Mouse (Mus musculus): ENCODE results near the gene Mapk8ip1.

Gene Mapk8ip1

DNA sequence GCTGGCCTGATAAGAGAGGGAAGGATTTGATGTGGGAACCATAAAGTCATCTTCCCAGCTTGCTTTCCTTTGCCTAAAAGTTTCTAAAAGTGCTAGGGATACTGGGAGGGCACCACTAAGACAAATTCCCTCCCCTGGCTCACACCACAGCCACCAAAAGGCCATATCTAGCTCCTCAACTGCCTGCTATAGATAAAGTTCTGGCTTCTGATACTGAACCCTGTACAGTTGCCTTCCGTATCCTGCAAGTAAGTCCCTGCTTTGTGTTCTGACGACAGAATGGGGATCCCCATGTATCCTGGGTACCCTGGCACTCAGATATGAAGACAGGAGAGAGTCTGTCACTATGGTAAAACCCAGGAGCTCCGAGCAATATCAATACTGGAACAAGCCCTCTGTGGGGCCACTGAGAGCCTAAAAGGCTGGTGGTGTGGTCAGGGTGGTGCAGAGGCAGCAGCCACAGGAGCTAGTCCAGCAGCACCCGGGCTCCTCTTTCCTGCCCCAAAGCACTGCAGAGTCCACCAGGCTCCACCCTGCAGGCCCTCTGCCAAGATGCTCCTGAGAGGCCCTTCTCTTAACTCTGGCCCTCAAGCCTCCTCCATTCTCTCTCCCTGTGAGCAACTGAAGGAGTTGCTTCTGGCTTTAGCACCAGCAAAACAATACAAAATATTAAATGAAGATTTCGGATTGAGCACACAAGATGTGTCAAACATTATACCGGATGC lies 10.7 kb downstream of the Mapk8ip1 start:
- no peak for DNase-seq

DNA sequence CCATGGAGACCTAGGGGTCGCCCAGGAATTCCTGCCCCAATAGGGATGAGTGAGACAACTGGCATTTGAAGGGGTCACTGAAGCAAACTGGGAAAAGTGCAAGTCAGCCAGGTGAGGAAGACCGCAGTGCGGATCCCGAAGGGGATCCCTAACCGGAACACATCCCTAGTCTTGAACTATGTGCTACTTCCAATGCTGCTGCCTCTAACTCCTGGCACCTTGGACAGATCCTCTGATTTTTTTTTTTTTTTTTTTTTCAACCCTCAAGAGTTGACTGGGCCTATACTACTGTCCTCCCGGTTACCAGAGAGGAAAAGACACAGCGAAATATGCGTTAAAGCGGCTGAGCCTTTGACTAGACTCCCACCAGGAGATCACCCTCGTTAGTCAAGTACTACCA lies 11.4 kb downstream of the Mapk8ip1 start:
- no peak for DNase-seq

DNA sequence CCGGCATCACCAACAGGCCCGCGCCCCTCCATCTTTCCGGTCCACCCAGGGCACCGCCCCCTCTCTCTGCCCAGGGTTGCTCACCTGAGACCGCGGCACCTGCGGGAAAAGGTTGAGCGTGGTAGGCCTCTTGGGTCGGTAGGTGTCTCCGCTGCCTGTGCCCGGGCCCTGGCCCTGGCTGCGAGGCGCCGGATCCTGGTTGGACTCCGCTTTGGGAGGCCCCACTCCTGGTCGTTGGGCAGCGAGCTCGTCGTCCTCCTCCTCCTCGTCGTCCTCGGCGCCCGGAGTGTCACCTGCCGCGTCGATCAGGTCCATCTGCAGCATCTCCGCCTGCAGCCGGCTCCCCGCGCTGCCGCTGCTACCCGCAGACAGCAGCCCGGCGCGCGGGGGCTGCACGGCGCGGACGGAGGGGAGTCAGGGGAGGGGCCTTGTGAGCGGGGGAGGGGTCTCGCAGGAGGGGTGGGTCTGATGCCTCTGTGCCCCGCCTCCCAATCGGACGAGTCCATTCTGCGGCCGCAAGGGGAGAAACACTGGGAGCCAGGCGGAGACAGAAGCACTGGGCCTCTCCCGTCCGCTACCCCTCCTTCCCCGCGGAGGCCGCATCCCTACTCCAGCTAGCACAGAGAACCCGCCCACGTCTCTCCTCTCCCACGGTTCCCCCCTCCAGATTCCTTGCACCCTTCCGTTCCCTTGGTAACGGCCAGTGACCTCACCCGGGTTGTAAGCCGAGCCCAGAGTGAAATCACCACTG lies 12.0 kb downstream of the Mapk8ip1 start:
- DNase-seq: peak; percentile 85

DNA sequence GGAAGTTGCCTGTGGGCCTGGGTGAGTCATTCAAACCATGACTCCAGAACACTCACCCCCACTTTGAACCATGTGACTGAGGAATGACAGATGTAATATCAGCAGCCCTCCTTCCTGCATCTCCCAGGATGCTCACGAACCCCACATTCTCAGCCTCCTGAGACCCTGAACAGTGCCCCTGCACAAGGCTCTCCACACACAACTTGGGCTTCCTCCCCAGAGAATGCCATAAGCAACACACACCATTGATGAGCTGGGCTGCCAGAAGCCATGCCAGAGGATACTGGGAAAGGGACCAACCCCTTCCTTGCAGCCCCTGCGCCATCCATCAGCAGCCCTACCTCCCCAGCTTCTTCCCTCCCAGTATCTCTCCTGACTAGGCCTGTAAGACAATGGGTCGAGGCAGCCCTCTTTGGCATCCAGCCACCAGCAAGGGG lies 13.0 kb downstream of the Mapk8ip1 start:
- DNase-seq: peak; percentile 36

DNA sequence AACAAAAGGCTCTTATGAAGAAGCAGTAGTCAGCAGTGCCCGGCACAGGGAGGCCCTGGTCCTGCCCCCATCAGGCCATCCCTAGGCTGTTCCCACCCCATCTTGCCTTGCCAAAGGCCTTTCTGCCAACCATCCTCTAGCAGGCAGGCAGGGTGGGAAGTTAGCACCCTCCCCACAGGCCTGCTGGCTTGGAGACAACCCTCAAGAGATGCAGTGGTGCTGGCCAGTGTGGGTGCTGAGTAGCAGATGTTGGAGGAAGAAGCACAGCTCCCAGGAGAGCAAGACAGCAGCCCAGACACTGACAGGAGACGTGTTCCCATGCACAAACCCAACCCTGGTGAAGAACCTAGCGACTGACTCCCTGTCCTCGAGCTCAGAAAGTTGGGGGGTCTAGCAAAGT lies 13.4 kb downstream of the Mapk8ip1 start:
- no peak for DNase-seq

DNA sequence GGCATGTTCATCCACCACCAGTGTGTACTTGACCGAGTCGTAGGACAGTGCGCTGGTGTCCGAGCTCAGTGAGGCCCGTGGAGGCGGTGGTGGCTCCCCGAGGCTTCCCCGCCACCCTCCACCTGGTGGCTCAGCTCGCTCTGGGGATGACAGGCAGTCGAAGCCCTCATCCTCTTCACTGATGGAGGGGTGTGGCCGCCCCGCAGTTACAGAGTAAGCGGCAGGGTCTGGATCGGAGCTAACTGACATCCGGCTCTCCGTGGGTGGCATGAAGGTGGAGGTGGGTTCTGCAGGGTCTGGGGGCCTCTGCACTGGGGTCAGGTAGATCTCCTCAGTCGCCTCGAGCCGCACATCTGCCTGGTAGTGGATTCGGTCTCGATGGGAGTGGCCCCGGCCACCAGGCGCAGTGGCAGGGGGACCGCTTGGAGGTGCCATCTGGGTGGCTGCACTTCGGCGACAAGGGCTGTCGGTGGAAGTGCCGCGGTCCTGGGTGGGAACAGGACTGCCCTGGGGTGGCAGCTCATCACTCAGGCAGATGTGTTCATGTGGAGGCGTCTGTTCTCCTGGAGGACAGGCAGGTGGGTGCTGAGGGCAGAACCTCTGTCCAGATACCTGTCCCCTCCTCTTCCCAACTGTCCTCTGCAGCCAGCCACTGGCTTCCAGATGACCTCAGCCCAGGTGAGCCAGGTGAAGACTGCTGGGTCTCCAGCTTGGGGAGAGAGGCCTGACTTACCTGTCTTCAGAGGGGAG lies 14.1 kb downstream of the Mapk8ip1 start:
- DNase-seq: no peak

DNA sequence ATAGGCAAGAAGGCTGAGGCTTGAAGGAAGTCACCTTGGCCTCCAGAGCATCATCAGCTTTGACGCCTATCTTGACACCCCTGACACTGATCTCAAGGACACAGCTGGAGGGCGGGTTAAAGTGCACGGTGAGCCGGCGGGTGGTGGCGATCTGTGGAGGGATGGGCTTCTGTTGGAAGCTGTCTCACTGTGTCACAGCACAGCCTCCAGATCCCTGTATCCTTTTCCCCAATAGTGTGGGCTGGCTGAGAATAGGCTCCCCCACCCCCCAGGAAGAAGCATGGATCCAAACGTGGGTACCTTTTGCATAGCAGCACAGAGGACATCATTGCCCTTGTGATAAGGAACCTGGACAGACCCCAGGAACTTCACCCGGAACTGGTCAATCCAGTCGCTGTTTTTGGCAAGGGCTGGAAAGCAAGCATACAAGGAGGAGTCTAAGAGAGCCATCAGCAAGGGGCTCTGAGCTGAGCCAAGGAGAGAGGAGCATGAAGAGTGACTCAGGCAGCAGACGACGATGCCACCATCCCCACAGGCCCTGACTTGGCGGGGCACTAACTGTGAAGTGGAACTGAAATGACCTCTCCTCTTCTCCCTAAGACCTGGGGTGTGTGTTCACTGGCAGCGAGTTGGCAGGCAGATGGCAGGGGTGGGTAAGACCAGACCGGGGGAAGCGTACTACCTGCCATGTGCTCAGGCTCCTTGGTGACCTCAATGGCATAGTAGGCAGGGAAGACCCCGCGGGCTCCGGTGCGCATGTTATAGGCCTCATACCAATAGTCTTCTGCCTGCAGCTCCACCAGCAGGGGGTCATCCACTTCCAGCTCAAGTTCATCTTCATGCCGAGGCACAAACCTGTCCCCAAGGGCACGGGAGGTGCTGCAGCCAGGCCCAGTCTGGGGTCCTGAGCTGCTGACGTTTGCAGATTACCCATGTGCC lies 15.7 kb downstream of the Mapk8ip1 start:
- DNase-seq: no peak

DNA sequence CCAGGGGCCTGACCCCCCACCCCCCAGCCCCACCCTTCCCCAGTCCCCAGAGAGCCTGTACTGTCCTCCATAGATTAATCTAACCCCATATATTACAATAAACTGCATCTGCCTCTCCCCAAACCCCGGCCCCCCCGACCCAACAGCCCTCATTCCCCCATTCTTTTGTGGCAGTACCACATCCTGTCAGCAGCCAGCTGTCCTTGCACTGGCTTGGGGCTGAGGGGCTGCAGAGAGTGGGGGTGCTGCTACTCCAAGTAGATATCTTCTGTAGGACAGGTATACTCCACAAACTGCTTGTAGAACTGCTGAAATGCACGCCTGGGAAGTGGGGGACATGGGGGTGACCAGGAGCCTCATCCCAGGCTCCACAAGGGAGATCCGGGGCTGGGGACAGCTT lies 17.0 kb downstream of the Mapk8ip1 start:
- no peak for DNase-seq

DNA sequence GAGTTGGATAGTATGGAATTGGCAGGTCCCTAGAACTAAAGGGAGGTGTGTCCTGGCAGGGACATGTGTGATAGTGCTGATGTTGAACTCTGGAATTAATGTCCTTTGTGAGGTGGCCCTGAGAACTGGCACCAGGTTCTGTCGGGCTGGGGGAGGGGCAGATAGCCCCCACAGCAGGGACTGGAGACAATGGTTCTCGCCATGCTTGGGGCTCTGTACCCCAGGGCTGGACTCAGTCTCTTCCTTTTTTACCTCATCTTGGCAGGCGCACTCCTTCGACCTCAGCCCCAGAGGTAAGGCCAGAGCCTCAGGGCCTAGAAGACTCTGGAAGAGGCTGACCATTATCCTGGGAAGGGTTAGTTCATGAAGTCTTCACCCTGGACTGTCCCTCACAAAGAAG lies 18.3 kb downstream of the Mapk8ip1 start:
- no peak for DNase-seq

DNA sequence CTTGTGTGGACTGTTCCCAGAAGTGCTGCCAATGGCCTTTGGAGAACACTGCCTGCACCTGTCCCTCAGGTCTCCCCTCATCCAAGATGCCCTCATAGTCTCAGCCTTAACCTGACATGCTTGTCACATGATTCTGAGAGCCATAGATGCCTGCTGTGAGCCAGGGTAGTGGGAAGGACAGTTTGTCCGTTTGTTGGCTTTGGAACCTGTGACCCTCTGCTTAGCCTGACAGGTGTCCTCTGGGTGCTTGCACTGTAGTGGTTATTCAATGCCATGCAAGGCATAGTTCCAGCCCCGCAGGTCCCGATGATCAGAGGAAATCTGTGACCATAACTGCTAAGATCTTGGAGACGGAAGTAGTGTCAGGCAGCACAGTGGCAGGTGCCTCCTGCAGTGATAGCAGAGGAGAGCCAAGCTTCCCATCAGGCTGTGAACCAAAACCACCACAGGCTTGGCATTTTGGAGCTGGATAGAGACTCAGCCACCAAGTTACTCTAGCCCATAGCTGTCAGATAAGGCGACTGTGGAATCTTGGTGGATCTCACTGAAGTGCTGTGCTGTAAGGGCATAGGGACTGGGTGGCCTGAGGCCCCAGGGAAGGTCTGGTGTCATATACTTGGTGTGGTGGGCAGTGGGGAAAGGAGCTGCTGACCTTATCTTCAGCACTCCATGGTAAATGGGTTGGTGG lies 19.0 kb downstream of the Mapk8ip1 start, which contains the start of gene 1700029I15Rik:
1700029I15Rik (plus strand) TSS at position 638 of the 688 bp plus-strand sequence.
- DNase-seq: no peak

DNA sequence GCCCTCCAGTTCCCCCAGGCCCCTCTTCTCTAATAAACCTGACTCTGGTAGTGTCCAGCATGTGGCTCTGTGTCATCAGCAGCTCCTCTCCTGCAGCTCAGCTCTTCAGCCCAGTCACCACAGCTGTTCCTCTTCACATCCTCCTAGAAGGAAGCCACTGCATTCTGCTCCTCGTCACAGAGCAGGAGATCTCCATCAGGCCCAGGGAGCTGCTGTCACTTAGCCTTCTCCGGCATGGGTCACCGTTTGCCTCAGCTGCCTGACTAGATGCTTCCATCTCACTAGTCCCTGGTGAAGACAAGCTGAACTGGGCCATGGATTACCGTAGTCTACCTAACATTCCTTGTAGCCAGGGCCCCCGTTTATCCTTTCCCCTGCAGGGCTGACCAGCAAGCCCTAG lies 19.9 kb downstream of the Mapk8ip1 start:
- DNase-seq: no peak

DNA sequence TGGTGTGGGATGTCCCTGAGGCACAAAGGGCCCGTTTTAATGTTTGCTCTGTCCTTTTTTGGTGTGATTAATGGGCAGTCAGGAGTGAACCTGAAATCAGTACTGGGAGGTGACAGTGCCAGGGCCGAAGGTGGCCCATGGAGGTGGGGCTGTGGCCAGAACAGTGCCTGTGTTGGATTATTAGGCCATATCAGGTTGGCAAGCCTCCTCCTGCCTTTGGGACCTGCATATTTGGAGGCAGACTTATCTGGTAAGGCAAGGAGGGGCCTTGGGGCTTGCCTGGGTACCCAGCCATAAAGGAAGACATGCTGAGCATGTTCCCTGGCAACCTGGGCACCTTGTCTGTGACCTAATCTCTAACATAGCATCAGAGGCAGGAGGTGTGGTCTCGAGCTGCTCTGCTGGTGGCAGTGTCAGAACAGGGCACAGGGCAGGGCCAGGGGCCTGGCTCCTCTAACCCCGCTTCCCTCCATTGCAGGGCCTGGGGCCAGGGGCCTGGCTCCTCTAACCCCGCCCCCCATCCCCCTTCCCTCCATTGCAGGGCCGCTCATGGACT lies 20.5 kb downstream of the Mapk8ip1 start:
- no peak for DNase-seq

DNA sequence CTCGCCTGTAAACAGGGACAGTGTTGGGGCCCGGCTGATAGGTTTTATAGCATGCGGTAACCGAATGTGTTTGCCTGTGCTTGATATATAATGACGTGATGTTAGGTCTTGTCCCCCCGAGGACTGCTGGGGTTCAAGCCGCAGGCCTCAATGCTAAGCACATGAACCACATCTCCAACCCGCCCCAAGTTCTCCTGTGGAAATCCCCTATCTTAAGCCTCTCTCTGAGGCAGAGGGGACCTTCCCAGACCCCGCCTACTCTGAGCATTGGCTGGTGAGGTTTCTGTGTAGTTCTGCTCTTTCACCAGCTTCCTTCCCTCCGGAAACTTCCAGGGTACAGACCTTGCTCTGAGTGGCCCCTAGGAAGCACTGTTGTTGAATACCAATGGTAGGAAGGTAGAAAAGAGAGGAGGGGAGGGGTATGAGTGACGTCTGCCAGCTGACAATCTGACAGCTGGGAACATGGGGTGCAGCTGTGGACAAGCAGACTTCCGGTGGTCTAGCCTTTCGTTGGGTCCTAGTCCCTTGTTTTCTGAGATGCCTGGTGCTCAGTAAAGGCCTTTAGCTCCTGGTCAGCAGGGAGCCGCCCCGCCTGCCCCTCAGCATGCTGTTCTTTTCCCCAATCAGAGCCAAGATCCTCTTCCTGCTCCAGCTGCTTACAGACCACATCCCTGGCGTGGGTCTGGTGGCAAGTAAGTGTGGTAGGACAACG lies 21.1 kb downstream of the Mapk8ip1 start:
- no peak for DNase-seq

DNA sequence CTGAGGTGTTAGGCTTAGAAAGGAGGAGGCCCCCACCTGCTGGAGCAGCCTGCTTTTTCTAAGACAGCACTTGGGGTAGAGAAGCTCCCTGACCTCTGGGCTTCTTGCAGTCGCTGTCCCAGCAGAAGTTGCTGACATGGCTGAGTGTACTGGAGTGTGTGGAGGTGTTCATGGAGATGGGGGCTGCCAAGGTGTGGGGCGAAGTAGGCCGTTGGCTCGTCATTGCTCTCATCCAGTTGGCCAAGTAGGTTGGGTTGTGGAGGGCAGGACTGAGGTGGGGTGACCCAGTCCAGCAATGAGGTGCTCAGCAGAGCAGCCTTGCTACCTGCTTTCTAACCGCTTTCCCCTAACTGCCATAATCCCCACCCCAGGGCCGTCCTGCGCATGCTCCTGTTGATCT lies 23.7 kb downstream of the Mapk8ip1 start:
- no peak for DNase-seq

DNA sequence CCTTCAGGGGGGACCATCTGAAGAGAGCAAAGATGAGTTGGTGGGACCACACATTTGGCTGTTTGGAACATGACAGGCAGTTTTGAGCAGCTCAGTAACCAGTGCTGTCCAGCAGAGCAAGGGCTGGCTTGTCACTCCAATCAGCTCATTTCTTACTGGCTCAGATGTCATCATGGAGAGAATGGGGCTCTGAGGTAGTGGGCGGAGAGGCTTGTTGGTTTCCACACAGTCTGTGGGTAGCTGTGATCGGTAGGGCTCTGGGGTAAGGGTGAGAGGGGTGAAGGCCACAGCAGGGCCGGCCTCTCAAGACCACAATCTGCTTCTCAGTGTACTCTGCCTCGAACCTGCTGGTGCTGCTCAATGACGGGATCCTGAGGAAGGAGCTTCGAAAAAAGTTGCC lies 24.8 kb downstream of the Mapk8ip1 start:
- no peak for DNase-seq

DNA sequence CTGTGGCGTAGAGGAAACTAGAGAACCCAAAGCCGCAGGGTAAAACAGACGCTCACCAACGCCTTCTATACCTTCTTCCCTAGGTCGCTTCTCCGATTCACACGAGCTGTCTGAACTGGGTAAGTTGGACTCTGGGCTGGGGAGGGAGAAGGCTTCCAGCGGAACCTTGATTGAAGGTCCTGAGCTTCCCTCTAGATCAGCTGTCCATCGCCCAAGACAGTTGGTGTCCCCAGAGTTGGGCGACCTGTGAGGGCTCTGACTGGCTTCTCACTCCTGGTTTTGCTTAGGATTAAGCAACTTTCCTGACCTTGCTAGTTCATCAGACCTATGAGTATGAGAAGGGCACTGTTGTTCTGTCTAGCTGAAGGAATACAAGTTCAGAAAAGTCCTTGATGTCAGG lies 25.3 kb downstream of the Mapk8ip1 start:
- no peak for DNase-seq

DNA sequence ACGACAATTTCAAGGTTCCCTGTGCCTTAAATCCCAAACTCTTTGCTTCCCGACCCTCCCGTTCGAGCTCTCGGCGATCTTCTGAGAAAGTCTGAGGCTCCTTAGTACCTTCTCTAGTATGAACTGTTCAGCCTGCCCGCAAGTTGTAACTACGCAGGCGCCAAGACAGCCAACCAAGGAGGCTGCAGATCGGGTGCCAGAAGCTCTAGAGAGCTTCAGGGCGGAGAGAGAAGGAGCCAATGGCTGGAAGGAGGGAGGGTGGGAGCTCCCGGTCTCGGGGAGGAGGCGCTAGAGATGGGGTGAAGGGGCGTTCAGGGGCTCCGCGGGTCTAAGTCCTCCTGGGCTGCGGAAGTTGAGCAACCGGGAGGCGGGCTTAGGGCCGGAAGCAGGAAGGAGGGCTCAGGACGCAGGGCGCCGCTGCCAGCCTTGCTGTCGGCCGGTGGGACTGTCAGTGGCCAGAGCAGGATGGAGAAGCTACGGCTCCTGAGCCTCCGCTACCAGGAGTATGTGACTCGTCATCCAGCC lies 25.9 kb downstream of the Mapk8ip1 start:
- DNase-seq: peak; percentile 86

DNA sequence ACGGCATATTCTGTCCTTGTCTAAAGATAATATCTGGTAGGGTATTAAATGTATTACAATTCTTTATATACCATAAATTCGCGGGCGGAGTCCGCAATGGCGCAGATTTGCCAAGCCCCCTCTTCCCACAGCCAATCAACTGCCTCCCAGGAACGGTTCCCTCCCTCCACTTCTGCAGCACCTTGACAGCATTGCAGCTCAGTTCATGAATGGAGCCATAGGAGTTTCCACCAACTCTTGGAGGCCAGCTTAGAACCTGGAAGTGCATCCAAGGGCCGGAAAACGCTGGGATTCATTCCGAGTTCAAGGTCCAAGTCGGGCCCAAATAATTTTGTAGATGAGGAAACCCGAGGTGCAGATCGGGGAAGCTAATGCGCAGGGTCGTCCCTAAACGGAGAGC lies 26.5 kb downstream of the Mapk8ip1 start, which contains the start of the genes Pex16 and Large2:
Pex16 (plus strand) TSS at position 163 of the 400 bp plus-strand sequence.
Large2 (minus strand) TSS at position 356 of the 400 bp plus-strand sequence.
- DNase-seq: peak; percentile 48

DNA sequence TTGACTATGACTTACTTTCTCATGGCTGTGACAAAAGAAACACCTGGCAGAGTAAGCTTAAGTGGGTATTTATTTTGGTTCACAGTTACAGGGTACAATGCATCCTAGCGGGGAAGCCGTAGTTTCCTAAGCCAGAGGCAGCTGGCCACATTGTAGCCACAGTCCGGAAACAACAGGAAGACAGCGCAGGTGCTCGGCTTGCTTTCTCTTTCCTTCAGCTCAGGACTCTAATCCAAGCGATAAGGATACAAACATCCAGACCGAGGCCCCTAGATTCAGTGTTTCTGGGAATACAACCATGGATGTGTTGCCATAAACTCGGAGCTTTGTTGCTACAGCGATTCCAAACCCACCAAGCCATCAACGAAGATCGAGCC lies 27.6 kb downstream of the Mapk8ip1 start:
- DNase-seq: no peak

DNA sequence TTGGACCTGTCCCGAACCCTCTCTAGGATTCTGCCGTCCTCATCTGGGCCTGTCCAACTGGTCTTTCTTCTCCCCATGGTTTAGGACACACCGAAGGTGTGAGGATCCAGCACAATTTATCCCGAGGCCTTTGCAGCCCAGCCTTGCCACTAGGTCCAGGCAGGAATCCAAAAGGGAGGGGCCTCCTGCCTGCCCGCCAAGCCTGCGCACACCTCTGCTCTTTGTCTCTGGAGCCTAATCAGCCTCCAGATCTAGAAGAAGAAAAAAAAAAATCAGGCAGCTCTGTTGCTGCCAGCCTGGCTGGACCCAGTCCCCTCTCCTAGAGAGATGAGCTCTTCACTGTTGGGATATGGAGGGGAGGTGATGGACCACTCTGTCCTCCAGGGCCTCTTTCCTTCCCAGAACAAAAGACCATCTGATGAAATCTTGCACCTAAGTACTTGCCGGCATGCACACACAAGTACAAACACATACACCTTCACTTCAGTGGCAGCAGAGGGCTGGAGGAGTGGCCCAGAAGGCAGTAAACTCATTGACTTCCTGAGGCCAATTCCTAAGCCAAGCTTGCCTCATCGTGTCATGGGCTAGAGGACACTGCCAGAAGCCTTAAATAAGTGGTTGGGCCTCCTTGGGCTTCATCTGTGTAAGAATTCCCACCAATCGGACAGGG lies 28.2 kb downstream of the Mapk8ip1 start:
- no peak for DNase-seq

Measured in right cerebral cortex, postnatal 4 days (tissue).